Mouse (Mus musculus): ENCODE measurements around the gene Tbkbp1.

GRCm38 (mm10) chr11:97185704-97186614 lies 34.7 kb upstream of the Tbkbp1 start:
- TF ChIP-seq POLR2A (IDR thresholded peaks at IDR 0.05; ENCODE audit: borderline replicate concordance, extremely low read depth, low read depth, low read length), result no peak
- TF ChIP-seq CTCF (IDR thresholded peaks at IDR 0.05; ENCODE audit: insufficient read depth, low read length), result no peak
